19 mouse cellular contexts compared by ENCODE assay signal in the genomic region with DNA sequence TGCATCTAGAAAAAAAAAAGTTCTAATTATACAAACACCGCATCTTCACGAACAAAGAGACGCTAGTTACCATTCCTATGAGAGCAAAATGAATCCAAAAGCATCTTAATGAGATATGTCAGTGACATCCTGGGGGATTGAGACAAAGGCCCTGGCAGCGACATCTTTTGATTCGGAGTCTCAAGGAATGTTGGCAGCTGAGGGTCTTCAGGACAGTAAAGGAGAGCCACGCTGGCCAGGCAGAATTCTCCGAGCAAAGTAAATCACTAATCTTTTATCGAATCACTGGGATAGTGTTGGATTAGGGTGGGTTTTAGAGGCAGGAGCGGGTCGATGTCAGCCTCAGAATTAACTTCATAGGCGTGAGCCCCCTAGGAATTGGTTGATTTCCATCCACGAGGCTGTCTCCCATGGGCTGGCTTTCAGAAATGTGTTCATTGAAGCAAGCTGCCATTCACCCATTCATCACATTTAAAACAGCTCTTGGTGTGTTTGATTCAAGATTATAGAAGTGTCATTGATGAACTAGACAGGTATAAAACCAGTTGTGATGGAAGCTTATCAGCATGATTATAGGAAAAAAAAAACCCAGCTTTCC. TPM values are rescaled to one million over a fixed set of nuclear protein-coding genes. Genes with fewer than 3 reads are reported as not detected.
DNase-seq lines count a peak whose midpoint lies in the region; ATAC-seq lines count a peak whose summit lies in the region.
"Had no signal": no experiment of that assay in that cellular context is flagged by ENCODE, and none has a peak within 500 bp of the region (broad histone marks: within the 10 kb centered on the region; RNA-seq: fewer than 3 reads in every experiment).

No protein-coding gene starts in this region.

- no peaks in the 10 kb centered on the region for H3K9me3 ChIP-seq in midbrain, embryonic 11.5 days (ENCODE audit: control insufficient read depth, low read length)
- H3K9me3 ChIP-seq in midbrain, embryonic 10.5 days (replicated peaks) = no peaks in the 10 kb centered on the region
- no peaks in the 10 kb centered on the region for H3K9me3 ChIP-seq in hindbrain, embryonic 12.5 days (replicated peaks)
- no peaks in the 10 kb centered on the region for H3K9me3 ChIP-seq in midbrain, embryonic 14.5 days (ENCODE audit: control insufficient read depth, low read length)
- H3K9me3 ChIP-seq: embryonic facial prominence, embryonic 15.5 days; megakaryocyte, embryonic 14.5 days had no signal

- H3K4me1 ChIP-seq in midbrain, embryonic 11.5 days (ENCODE audit: control insufficient read depth, insufficient read depth, low read length) = 0 out of 2 replicates have a peak, but pooled peaks cover 2% of the 10 kb centered on the region
- H3K4me1 ChIP-seq in midbrain, embryonic 10.5 days = peaks cover 11% of the 10 kb centered on the region
- peaks cover 4% of the 10 kb centered on the region for H3K4me1 ChIP-seq in hindbrain, embryonic 12.5 days
- peaks cover 13% of the 10 kb centered on the region for H3K4me1 ChIP-seq in midbrain, embryonic 14.5 days (ENCODE audit: control insufficient read depth, insufficient read depth, low read length)
- H3K4me1 ChIP-seq: embryonic facial prominence, embryonic 15.5 days; megakaryocyte, embryonic 14.5 days had no signal

- no peak overlapping the region for H3K27ac ChIP-seq in midbrain, embryonic 11.5 days (ENCODE audit: low read depth, low read length)
- no peak overlapping the region for H3K27ac ChIP-seq in midbrain, embryonic 10.5 days (replicated peaks)
- H3K27ac ChIP-seq in hindbrain, embryonic 12.5 days = peak overlapping the region; percentile 55; the same call in 1 of the 2 replicates
- H3K27ac ChIP-seq in midbrain, embryonic 14.5 days (replicated peaks; ENCODE audit: low read depth, low read length) = 0 out of 2 replicates have a peak overlapping the region, but pooled peaks have one; percentile 21
- H3K27ac ChIP-seq: embryonic facial prominence, embryonic 15.5 days; stomach, postnatal 0 days had no signal

- no peak overlapping the region for H3K4me3 ChIP-seq in midbrain, embryonic 11.5 days (ENCODE audit: low read depth, low read length)
- no peak overlapping the region for H3K4me3 ChIP-seq in midbrain, embryonic 10.5 days
- H3K4me3 ChIP-seq in hindbrain, embryonic 12.5 days = no peak overlapping the region
- H3K4me3 ChIP-seq in midbrain, embryonic 14.5 days (replicated peaks; ENCODE audit: low read depth, low read length) = no peak overlapping the region
- H3K4me3 ChIP-seq: embryonic facial prominence, embryonic 15.5 days; megakaryocyte, embryonic 14.5 days; myocyte had no signal

- intact Hi-C loops in left cerebral cortex, postnatal 36 days (cut with DNase I) = no loop called here

- no peaks in the 10 kb centered on the region for H3K36me3 ChIP-seq in midbrain, embryonic 11.5 days (ENCODE audit: control insufficient read depth, insufficient read depth, low read length)
- no peaks in the 10 kb centered on the region for H3K36me3 ChIP-seq in midbrain, embryonic 10.5 days
- H3K36me3 ChIP-seq in hindbrain, embryonic 12.5 days = no peaks in the 10 kb centered on the region
- no peaks in the 10 kb centered on the region for H3K36me3 ChIP-seq in midbrain, embryonic 14.5 days (ENCODE audit: control insufficient read depth, insufficient read depth, low read length)
- H3K36me3 ChIP-seq: embryonic facial prominence, embryonic 15.5 days had no signal

- H3K9ac ChIP-seq in midbrain, embryonic 11.5 days (ENCODE audit: low read length) = no peak overlapping the region
- no peak overlapping the region for H3K9ac ChIP-seq in hindbrain, embryonic 12.5 days
- H3K9ac ChIP-seq in midbrain, embryonic 14.5 days (replicated peaks; ENCODE audit: low read length) = no peak overlapping the region
- H3K9ac ChIP-seq: embryonic facial prominence, embryonic 15.5 days had no signal

- 49% methylated on average over 12 of the region's 12 CpGs for whole genome bisulfite sequencing in midbrain, embryonic 11.5 days
- WGBS in midbrain, embryonic 10.5 days = 68% methylated on average over 12 of the region's 12 CpGs
- 50% methylated on average over 12 of the region's 12 CpGs for WGBS in hindbrain, embryonic 12.5 days
- 12% methylated on average over 12 of the region's 12 CpGs for WGBS in midbrain, embryonic 14.5 days

- H3K27me3 ChIP-seq in midbrain, embryonic 11.5 days (ENCODE audit: control insufficient read depth, insufficient read depth, low read length) = no peaks in the 10 kb centered on the region
- H3K27me3 ChIP-seq in midbrain, embryonic 10.5 days (ENCODE audit: low read depth, poor library complexity, severe bottlenecking) = no peaks in the 10 kb centered on the region
- H3K27me3 ChIP-seq in hindbrain, embryonic 12.5 days = no peaks in the 10 kb centered on the region
- H3K27me3 ChIP-seq in midbrain, embryonic 14.5 days (ENCODE audit: control insufficient read depth, insufficient read depth, low read length) = no peaks in the 10 kb centered on the region
- H3K27me3 ChIP-seq: embryonic facial prominence, embryonic 15.5 days had no signal

- ATAC-seq in midbrain, embryonic 11.5 days (ENCODE audit: low FRiP score) = peak; percentile 44
- no peak; the same call in 1 of the 2 replicates for ATAC-seq in hindbrain, embryonic 12.5 days (ENCODE audit: low FRiP score)
- ATAC-seq in midbrain, embryonic 14.5 days (ENCODE audit: low FRiP score, low TSS enrichment) = no peak; the same call in 1 of the 2 replicates

- H3K4me2 ChIP-seq in midbrain, embryonic 11.5 days = no peak overlapping the region
- no peak overlapping the region for H3K4me2 ChIP-seq in hindbrain, embryonic 12.5 days (replicated peaks)
- H3K4me2 ChIP-seq in midbrain, embryonic 14.5 days (ENCODE audit: low read length) = peak overlapping the region; percentile 15; the same call in 1 of the 2 replicates
- H3K4me2 ChIP-seq: embryonic facial prominence, embryonic 15.5 days had no signal

- DNase-seq in midbrain, embryonic 11.5 days (ENCODE audit: low spot score, missing footprints) = peak; percentile 83
- DNase-seq in midbrain, embryonic 10.5 days (ENCODE audit: low spot score) = no peak
- DNase-seq in midbrain, embryonic 14.5 days = peak; percentile 65
- DNase-seq in adrenal gland, adult 2 months = no peak
- DNase-seq in adrenal gland, postnatal 14 days = no peak
- DNase-seq in left cerebral cortex, postnatal 36 days (ENCODE audit: low spot score in 2 of 2) = no peak
- DNase-seq: cerebellum, adult 11 months; cerebellum, postnatal 25 days; gastrocnemius, postnatal 36 days; kidney, adult 11 months; left cerebral cortex, postnatal 4 days; liver; lung, adult 18-20 months; right cerebral cortex, postnatal 4 days had no signal

RNA-seq across cellular contexts. Expression of gene Commd9, which starts 39.6 kb away (rescaled TPM):
- 69.8 and 75.0 TPM in 2 replicates for polyA plus RNA-seq in midbrain, embryonic 11.5 days (2014; fragmentation: Nextera tagmentation; extraction: Ambion mirVana)
- 66.7 and 71.8 TPM in 2 replicates for polyA plus RNA-seq in midbrain, embryonic 10.5 days (2016; fragmentation: Nextera tagmentation; extraction: Ambion mirVana)
- polyA plus RNA-seq in hindbrain, embryonic 12.5 days (2016; fragmentation: Nextera tagmentation; extraction: Ambion mirVana) = 76.2 and 85.3 TPM in 2 replicates
- polyA plus RNA-seq in midbrain, embryonic 14.5 days (2014; fragmentation: Nextera tagmentation; extraction: Ambion mirVana) = 109 and 110 TPM in 2 replicates
- 10 to 100 TPM; 40.8 to 54.0 TPM for total RNA-seq in adrenal gland, adult 2 months (2021)
- polyA plus RNA-seq in adrenal gland, adult 2 months (2012; rRNA removed) = 37.6 and 46.8 TPM in 2 replicates
- 31.7 and 39.0 TPM in 2 replicates for total RNA-seq in adrenal gland, postnatal 14 days (2021)
- total RNA-seq in left cerebral cortex, postnatal 36 days (2021) = 10 to 100 TPM; 41.4 to 41.9 TPM

RNA-seq across cellular contexts. Expression of gene Prr5l, which starts 42.9 kb away (rescaled TPM):
- 12.6 and 15.5 TPM in 2 replicates for polyA plus RNA-seq in midbrain, embryonic 11.5 days (2014; fragmentation: Nextera tagmentation; extraction: Ambion mirVana)
- polyA plus RNA-seq in midbrain, embryonic 10.5 days (2016; fragmentation: Nextera tagmentation; extraction: Ambion mirVana) = 22.7 and 25.2 TPM in 2 replicates
- 12.4 and 13.6 TPM in 2 replicates for polyA plus RNA-seq in hindbrain, embryonic 12.5 days (2016; fragmentation: Nextera tagmentation; extraction: Ambion mirVana)
- 2.5 and 4.9 TPM in 2 replicates for polyA plus RNA-seq in midbrain, embryonic 14.5 days (2014; fragmentation: Nextera tagmentation; extraction: Ambion mirVana)
- total RNA-seq in adrenal gland, adult 2 months (2021) = 1 to 10 TPM; 4.0 to 5.0 TPM
- 6.4 and 7.0 TPM in 2 replicates for polyA plus RNA-seq in adrenal gland, adult 2 months (2012; rRNA removed)
- 3.7 and 5.1 TPM in 2 replicates for total RNA-seq in adrenal gland, postnatal 14 days (2021)
- total RNA-seq in left cerebral cortex, postnatal 36 days (2021) = 10 to 100 TPM in 1 of 2 experiments, 1 to 10 TPM in 1; 6.3 to 11.6 TPM

Comparison
In these comparisons a context has a peak if more than half of its experiments do, and no peak if none do; other contexts are left out.
1. DNase-seq: peak in midbrain, embryonic 11.5 days (single experiment) and midbrain, embryonic 14.5 days (single experiment); none in midbrain, embryonic 10.5 days (single experiment), adrenal gland, adult 2 months (single experiment), adrenal gland, postnatal 14 days (single experiment) and left cerebral cortex, postnatal 36 days (0 of 2).
2. H3K27ac ChIP-seq: peak in hindbrain, embryonic 12.5 days (single experiment) and midbrain, embryonic 14.5 days (single experiment); none in midbrain, embryonic 11.5 days (single experiment) and midbrain, embryonic 10.5 days (single experiment).